Mouse (Mus musculus) heart, adult 11 months (tissue): Measurements from ENCODE around the gene Lrrc61.

Experiments used
- DNase-seq: peaks from one replicate; pipeline ENCODE4 v3.0.0; 2022

Gene Lrrc61

DNA sequence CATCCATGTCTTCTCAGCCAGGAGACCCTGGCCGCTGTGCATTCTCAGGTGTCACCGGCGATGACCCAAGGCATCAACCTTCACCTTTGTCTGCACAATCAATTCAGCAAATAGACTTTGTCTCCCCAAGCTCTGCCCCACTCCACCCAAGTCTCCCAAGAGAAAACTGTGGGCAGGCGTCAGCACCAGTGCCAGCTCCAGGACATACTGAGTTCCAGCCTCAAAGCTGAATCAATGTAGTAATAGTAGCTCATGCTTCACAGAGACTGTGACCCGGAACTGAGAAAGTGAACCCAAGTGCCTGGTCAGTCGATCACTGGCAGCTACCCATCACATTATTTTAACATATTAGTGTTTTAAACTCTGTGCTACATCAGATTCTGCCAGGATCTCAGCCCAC is 6.3 kb upstream of the Lrrc61 start:
- DNase-seq: no peak

DNA sequence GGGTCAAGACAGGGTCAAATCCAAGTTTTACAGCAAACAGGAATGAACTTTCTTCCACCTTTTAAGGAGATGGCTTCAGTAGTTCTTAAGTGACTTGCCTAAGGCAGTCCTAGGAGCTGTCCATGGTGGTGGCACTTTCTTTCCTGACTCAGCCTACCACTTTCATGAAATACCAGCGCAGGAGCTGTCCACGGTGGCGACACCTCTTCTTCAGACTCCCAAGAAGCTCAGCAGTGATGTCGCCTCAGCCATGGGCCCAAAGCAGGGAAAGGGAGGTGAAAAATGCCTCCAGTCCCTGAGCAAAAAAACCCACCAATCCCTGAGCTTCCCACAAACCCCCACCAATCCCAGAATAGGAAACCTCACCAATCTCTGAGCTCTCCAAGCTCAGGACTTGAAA is 1.7 kb upstream of the Lrrc61 start:
- DNase-seq: peak; percentile 87

DNA sequence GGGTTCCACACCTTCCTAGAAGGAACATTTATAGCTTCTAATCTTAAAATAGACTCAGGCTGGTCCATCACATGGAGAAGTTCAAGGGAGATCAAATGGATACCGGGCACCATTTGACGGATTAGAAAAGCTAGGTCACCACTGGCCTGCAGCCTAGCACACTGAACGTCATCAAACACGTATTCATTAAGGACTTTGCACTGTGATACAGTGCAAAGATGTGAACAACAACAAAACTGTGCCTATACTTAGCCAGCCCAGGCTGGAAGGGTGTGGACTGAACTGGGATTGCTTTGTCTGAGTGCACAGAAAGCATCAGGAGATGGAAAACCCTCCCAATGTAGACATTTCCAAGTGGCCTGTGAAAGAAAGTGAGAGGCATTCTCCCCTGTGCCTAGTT is 777 bp upstream of the Lrrc61 start:
- peak; percentile 88 for DNase-seq

DNA sequence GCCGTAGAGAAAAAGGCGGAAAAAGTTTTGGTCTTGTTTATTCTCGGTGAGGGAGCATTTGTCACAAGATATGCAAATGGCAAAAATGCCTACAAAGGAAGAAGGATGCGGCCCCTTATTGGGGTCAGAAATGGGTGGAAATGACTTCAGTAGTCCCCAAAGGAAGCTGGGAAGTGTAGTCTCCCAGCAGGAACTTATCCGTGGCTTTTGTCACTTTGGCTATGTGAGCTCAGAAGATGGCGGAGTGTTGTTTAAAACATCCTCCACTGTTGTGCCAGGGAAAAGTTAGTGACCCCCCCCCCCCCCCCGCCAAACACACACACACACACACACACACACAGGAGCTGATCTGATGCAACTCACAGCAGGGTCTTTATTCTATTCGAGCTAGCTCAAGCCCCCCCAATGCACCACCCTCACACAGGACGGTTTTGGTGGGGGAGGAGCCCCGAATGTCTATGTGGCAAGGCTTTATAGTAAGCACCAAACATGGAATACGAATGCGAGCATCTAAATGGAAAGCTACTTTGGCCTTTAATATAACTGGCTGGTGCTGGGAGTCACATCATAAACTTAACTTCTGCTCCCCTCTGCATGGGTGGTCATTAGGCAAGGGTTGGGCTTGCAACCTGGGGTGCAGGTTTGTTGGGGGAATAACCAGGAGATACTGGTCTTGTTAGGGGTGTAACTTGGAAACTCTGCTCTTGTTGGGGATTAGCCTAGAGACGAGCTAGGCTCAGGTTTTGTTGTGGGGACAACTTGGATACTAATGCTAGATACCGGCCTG is 701 bp downstream of the Lrrc61 start:
- peak; percentile 98 for DNase-seq

DNA sequence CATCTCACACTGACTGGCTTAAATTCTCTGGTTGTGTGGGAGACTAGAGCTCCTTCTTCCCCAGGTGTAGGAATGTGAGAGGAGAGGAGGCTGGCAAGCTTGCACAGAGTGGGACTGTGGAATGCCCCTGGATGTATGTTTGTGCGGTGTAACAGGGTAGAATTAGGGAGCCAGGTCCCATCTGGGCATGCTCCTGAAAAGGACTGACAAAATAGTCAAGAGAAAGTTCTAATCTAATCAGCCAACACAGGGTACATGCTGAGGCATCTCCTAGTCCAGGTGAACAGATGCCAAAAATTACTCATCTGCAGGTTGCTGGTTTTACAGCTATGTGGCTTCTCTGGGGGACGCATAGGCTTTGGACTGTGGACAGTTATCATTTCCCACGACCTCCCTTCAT is 1.4 kb downstream of the Lrrc61 start:
- peak; percentile 94 for DNase-seq

DNA sequence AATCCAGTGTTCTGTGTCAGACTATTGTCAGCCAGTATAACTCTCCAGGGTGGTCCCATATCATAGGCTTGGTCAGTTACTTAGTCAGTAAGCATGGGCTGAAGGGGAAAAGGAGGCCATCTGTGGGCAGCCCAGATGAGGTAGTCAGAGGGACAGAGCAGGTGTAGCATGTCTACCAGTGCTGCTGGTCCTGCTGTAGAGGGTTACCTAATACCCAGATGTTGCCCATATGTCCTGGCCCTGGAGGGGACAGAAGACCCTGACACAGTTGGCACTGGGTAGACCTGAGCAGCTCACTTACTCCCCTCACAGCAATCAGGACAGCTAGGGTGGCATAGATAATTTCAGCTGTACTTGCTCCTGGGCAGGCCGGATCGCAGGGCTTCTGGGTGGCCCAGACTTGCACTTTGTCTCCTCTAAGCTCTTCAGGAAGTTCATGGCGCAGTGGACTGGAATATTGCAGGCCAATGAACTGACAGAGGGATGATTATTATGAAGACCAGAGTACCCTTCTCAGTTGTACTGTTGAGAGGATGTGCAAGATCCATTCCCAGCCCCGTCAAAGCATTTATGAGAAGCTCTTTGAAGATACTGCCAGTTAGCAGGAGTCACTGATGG is 11.2 kb downstream of the Lrrc61 start:
- DNase-seq: peak; percentile 79

DNA sequence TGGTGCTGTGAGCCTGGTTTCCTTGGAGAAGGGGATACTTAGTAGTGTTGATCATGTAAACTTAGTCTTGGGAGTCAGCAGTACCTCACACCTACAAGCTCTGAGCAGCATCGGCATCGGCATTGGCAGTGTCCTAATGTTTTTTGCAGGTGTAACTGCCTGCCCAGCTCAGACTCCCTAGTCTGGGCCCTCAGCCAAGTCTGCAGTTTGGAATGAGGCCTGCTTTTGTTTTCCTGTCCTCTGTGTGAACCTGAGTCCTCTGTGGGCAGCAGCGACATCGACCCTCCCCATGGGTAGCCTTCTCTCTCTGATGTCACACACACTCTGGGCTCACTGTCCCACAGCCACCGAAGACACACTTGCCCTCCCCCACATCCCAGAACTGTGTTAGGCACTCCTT is 11.7 kb downstream of the Lrrc61 start:
- DNase-seq: peak; percentile 99

DNA sequence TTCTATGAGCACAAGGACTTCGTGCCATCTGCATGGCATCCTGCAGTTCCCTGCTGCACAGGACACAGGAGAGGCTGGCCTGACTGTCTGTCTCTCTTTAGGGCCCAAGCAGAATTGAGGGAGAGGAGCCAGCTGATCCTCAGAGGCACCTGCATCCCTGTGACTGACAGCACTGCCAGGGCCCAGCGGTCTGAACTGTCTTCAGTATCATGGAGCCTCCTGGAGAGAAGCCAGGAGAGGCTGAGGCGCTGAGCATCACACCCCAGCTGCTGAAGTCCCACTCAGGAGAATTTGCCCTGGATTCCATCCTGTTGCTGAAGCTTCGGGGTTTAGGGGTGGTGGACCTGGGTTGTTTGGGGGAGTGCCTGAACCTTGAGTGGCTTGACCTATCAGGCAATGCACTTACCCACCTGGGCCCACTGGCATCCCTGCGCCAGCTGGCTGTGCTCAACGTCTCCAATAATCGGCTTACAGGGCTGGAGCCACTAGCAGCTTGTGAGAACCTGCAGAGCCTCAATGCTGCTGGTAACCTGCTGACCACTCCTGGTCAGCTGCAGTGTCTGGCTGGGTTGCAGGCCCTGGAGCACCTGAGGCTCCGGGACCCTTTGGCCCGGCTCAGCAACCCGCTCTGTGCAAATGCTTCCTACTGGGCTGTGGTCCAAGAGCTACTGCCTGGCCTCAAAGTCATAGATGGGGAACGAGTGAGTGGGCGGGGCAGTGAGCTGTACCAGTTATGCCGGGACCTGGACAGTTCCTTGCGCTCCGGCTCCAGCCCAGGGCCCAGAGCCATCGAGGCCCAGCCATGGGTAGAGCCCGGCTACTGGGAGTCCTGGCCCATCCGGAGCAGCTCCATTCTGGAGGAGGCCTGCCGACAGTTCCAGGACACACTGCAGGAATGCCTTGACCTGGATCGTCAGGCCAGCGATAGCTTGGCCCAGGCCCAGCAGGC is 13.7 kb downstream of the Lrrc61 start:
- DNase-seq: peak; percentile 98

DNA sequence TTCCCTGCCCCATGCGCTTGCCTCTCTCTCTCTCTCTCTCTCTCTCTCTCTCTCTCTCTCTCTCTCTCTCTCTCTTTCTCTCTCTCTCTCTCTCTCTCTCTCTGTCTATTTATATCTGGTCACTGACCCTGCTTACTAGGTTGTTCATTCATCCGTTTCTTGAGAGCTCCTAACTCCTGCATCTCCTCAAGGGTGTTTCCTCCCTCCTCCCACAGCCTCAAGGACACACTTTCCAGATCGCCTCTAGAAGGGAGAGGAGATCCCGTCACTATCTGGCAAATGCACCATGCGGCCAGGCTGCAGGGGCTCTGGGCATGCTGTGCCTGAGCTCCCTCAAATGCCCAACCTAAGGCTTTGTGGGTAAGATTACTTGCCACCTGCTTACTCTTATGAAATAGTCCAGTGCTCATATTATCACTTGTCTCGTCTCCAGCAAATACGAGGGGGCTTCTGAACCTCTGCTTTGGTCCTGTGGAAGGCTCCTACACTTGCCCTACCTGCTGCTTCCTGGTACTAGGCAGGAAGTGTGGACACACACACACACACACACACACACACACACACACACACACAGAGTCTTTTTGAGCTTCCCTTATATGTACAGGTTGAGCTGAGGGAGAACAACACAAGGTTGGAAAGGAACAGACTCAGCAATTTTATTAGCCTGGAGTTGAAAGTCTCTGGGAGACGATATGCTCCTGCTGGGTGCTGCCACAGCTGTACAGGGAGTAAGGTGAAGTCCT is 14.6 kb downstream of the Lrrc61 start:
- no peak for DNase-seq

DNA sequence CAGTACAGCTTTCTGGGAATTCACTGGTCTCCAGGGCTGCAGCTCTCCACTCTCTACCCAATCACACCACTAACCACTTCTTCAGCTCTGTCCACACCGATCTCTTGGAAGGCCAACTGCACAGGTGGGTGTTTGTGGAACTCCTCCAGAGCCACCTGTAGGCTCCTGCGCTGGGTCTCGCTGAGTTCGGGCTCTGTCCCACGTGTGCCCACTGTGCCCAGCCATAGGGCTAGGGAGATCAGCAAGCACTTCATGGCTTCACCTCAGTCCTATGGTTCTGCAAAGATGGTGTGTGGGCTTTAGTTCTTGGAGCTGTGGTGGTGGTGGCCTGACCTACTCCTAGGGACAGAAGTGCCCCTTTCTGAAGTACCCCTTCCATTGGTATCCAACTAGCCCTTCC is 17.4 kb downstream of the Lrrc61 start:
- peak; percentile 93 for DNase-seq

DNA sequence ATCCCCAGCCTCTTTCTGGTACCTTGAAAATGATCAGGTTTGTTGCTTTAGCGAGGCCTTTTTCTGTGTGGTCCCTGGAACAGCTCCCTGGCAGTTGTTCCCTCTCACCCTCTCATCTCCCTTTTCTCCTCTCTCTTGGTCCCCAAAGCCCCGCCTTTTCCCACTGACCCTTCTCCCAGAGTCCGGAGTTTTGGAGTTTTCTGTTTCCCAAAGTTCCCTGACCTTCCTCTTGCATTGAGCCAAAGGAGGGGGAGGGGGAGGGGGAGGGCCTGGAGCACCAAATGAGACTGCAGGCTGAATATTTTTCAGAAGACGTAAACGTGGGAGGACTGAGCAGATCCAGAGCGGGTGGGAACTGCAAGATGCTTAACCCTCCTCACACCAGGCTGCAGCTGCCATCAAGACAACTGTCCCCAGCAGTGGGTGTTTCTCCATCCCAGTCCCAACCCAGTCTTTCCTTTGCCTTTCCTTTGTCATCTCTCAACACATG is 18.0 kb downstream of the Lrrc61 start, which contains the start of gene Rarres2:
Rarres2 (minus strand) TSS at position 218 of the 490 bp plus-strand sequence.
- DNase-seq: peak; percentile 99

DNA sequence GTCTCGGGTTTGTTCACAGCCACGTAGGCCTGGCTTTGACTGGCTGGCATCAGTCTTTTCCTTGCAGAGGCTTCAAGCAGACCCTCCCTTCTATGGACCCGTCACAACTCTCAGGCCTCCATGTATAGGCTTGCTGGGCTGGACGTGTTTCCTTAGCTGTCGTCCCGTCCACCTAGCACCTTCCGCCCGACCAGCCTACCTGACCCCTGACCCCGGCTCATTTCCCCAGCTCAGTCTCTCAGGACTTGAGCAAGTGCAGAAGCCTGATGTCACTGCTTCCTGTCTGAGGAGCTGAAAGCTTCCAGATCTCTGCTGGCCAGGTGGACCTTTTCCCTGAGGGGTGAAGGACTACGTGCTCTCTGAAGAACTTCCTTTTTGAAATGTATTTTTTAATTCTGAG is 18.7 kb downstream of the Lrrc61 start:
- peak; percentile 97 for DNase-seq

DNA sequence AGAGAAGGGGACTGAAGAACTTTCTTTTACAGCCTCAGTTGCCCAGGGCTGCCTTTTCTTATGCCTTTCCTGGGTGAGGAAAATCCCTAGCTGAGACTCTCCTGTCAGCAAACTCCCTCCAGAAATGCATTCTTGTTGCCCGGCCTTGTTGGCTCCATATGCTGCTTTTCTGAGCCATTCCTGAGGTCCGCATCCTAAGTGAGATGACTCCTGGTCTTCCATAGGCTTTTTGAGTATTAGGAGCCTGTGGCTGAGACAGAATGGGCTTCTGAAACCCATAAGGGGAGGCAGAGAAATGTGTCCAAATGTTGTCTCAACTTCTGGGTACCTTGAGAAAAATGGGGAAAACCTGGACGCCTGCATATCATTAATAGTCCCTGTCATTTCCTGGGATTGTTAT is 19.4 kb downstream of the Lrrc61 start:
- peak; percentile 82 for DNase-seq

DNA sequence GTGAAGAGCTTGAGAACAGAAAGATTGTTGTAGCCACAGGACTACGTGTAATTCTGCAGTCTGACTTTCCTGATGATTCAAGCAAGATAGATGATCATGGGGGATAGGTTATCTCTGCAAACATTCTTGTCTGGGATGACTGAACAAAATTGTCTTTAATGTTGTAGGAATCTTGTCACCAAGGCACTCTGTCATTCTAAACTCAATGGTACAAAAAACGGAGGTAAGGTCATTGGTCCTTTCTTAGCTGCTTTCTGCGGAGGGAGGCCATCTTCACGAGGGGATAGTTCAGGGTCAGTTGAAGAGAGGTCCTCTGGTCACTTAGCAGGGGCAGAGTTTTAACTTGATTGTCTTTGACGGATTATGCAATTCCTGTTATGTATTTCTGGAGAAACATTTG is 24.1 kb downstream of the Lrrc61 start:
- DNase-seq: no peak

DNA sequence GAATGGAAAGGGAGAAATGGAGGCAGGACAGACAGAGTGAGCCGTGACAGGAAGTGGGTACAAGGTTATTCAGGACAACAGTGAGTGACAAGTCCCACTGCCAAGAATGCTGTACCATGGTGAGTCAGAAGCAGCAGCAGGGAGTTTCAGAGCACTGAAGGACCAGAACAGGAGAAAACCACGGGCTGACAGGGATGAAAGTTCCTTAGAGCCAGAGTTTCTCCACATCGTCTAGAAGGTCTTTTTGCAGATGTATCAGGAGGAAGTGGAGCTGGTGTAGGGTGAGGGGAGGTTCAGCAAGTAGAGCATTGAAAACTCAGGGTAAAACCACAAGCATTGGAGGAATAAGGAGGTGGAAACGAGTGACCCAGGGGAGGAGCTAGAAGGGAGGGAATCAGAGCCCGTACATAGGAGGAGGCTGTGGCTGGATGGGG is 24.6 kb downstream of the Lrrc61 start:
- DNase-seq: peak; percentile 97

DNA sequence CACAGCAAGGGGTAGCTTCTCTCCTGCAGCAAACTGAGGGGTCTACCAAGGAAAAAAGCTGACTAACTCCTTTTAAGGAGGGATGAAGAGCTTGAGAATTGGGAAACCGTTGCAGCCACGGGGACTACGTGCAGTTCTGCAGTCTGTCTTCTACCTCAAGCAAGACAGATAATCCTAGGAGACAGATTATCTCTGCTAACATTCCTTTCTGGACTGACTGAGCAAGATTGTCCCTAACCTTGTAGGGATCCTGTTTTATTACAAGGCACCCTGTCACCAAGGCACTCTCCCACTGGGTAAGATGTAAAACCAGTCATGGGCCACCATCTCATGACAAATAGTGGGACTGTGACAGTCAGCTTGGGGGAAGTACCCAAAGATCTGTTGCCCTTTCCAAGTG is 26.7 kb downstream of the Lrrc61 start:
- DNase-seq: peak; percentile 71

DNA sequence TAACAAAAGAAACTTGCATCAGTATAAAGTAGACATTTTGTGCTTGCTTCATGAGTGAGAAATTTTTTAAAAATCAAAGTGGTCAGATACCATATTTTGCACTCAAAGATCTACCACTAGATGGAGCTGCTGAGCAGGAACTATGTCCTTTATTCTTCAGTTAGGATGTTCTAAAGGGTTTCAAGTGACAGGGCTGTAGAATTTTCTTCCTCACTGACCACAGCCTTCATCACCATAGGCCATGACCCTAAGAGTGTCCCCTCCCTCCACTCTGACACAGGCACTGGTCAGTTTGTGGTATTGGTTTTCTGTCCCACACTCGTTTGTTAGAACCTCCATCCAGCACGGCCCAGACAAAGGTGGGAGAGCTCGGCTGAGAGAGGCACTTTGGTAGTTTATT is 27.4 kb downstream of the Lrrc61 start:
- DNase-seq: peak; percentile 82

DNA sequence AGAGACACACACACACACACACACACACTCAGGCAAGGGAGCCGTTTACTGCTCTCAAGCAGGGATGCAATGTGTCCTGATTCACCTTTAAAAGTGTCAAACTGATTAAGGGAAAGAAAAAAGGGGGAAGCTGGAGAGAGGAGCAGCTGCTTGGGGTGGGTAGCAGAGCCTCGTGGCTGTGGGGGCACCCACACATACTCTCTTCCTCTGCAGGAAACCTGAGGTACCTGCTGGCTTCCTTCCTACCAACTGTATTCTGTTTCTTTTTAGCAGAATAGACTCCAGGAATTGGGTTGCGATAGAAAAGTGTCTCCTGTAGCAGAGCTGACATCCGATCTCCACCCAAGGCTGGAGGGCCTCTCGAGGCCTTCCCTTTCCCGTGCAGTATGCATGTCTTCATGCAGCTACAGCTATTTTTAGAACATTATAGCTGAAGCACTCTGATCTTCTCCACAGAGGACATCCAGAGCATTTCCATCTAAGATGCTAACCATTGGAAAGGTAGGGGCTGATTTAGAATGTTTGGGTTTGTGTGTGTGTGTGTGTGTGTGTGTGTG is 34.7 kb downstream of the Lrrc61 start, which contains the start of gene Gm45021:
Gm45021 (plus strand) TSS at position 417 of the 557 bp plus-strand sequence.
- no peak for DNase-seq

DNA sequence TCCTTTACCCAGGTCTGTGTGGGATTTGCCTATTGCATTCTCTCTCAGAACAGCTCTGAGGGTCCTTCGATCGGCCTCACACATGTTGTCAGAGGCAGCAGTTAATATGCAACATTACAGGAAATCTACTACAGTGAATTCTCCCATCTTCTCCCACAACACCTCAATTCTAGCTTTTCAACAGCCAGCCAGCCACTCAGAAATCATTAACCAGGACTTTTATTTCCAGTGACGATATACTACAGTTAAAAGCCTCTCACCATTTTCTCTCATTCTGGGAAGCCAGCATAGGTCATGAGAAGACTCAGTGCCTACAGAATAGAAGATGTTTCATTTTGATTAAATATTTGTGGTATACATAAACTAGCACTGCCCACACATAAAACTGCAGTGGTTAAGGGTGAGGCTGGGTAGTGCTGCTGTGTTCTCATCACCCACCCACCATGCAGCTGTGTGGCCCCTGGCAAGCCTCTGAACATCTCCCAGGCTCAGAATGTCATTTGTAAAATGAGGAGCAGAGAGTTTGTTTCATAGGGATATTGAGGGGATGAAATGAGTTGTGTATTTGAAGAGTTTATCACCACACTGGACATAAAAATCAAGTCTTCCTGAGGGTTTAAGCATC is 36.7 kb downstream of the Lrrc61 start:
- no peak for DNase-seq

DNA sequence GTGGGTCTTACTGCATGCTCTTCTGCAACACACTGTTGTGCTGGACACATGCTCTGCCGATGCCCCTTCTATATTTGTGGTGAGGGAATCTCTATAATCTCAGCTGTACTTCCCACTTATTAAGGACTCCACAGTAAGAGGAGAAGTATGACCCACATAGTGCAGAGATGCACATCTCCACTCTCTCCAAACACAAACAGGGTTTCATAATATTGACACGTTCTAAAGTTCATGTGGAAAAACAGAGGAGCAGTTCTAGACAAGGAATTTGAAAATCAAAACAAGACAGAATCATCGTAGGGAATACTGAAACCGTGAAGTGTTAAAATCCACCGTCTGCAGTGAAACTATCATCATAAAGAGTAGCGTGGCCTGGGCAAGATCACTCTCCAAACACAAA is 37.3 kb downstream of the Lrrc61 start:
- DNase-seq: no peak
